Mouse (Mus musculus) heart, adult 2 months (tissue): ENCODE results near the gene Cox7b. TPM values are rescaled to one million over a fixed set of nuclear protein-coding genes. Genes with fewer than 3 reads are reported as not detected.

ENCODE experiments used
- DNase-seq, 2 experiments: peaks; one replicate each; pipeline ENCODE4 v3.0.0; 2021
- H3K27ac ChIP-seq: fragments of 200-600 bp; 2 replicates; pipeline ENCODE4 v1.8.1; 2022
- H3K27me3 ChIP-seq: fragments of 200-500 bp; 2 replicates; pipeline ENCODE4 v1.6.1; 2012; ENCODE audit warnings: mild to moderate bottlenecking, low read length, inconsistent platforms, mixed read lengths; ENCODE audit not compliant: control insufficient read depth, insufficient read depth
- H3K36me3 ChIP-seq: fragments of 200-500 bp; 2 replicates; pipeline ENCODE4 v1.6.1; 2012; ENCODE audit warnings: low read length, inconsistent platforms; ENCODE audit not compliant: control insufficient read depth, insufficient read depth
- H3K4me1 ChIP-seq: fragments of 200-500 bp; 2 replicates; pipeline ENCODE4 v1.6.1; 2011; ENCODE audit warnings: low read length; ENCODE audit not compliant: control insufficient read depth, insufficient read depth
- H3K4me3 ChIP-seq: fragments of 200-600 bp; 2 replicates; pipeline ENCODE4 v1.8.1; 2022
- H3K79me2 ChIP-seq: fragments of 200-500 bp; replicated peaks from 2 replicates; pipeline ENCODE4 v1.6.1; 2012; ENCODE audit warnings: mild to moderate bottlenecking, inconsistent platforms, low read length, moderate library complexity, mixed read lengths; ENCODE audit not compliant: control insufficient read depth, insufficient read depth
- H3K9ac ChIP-seq: fragments of 200-500 bp; 2 replicates; pipeline ENCODE4 v1.6.1; 2012; ENCODE audit warnings: low read depth, mild to moderate bottlenecking, control low read depth, inconsistent platforms, low read length, mixed read lengths
- CTCF ChIP-seq: fragments of 200-600 bp; IDR thresholded peaks from 2 replicates; pipeline ENCODE4 v1.8.1; 2022; ENCODE audit warnings: antibody characterized with exemption, mild to moderate bottlenecking, moderate library complexity
- EP300 ChIP-seq: fragments of 200-500 bp; IDR thresholded peaks from 2 replicates; pipeline ENCODE4 v1.6.1; 2011; ENCODE audit warnings: low read depth, low read length, control low read depth; ENCODE audit not compliant: insufficient read depth
- POLR2A ChIP-seq: fragments of 200-500 bp; IDR thresholded peaks from 2 replicates; pipeline ENCODE4 v1.6.1; 2011; ENCODE audit warnings: mild to moderate bottlenecking, low read depth, low read length, control low read depth; ENCODE audit not compliant: insufficient read depth
- WGBS: fragments of 180-500 bp; shearing (Covaris S2); methylation state at CpG from one replicate; pipeline ENCODE4 v1.1.7; 2018; 5-methylcytosine and 5-hydroxymethylcytosine counted together
- intact Hi-C: fragments of 180-260 bp; cut with DNase I; formaldehyde crosslinking; loops from one replicate; pipeline ENCODE4 v1.15.1; 2025
- long read RNA-seq: library from polyadenylated mRNA; stranded (forward); transcript quantifications from one replicate; pipeline ENCODE4 v2.0.0, GENCODE M21; 2021
- polyA plus RNA-seq: library from polyadenylated mRNA; depleted of rRNA; stranded (reverse); fragments of >200 nt; gene quantifications from 2 replicates; pipeline ENCODE4 v1.2.3, GENCODE M21; 2012; rRNA removed
- total RNA-seq, 2 experiments: library from RNA; stranded (reverse); gene quantifications; 2 replicates each; pipeline ENCODE4 v1.2.3; 2021

Cox7b gene
- total RNA-seq (1,000 to 10,000 TPM; 1,564 to 1,777 TPM), polyA plus RNA-seq (885 and 1,489 TPM in 2 replicates)
- long read RNA-seq, transcript Cox7b-203 (2 exons, 526 nt) = minor isoform, 6 of 1,318 reads
- long read RNA-seq, transcript Cox7b-201 (3 exons, 1,001 nt) = major isoform, 1,210 of 1,318 reads
- long read RNA-seq, partial matches to known transcripts = 81 of 1,318 reads
- long read RNA-seq, other reads (novel, unspliced or antisense) = 21 of 1,318 reads

DNA sequence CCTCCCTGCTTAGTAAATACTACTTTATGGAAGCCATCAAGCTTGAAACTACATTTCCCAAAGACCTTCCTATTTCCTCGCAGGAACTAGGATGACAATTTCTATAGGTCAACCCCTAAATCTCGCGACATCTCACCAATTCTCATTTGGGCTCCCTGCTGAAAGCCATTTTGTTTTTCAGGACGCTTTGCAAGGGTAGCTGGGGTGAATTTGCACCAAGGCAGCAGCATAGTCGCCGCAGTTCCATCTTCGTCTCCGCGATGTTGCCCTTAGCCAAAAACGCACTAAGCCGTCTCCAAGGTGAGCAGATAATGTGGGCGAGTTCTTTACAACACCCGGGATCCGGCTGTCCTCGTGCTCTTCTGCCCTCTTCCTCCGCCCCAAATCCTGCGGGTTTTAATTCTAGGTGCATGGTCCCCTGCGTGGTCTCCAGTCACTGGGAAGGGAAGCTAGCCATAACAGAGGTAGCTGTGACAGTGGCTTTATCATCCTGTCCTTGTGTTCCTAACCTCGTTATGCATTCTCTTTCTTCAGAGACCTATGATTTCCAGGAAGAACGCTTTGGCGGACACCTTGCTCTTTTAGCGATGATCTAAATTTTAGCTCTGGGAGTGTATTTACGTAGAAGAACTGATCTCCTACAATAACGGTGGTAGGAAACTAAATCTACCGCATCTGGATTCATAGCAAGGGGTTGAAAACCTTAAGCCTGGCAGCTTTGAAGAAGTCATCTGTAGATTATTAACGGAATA lies at the start of gene Cox7b:
Gene Cox7b (plus strand): TSS at position 130 of the 752 bp plus-strand sequence.
- intact Hi-C loops = no loop called here

DNA sequence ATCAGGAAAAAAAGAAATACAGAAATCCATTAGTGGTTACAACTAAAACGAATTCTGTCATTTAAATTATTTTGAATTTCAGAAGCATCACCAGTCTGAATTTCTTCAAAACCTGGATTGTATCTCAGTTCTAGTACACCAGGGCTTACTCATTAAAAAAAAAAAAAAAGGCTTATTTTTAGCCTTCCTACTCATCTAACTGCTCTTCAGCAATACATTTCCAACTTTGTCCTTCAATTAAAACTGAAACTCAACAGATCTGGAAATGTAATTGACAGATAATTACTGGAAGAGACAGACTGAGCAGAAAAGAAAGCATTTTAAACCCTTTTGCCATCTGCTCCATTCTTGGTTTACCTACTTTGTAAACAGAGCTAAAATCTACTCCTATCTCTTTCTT lies 13.9 kb upstream of the Cox7b start:
- intact Hi-C loops = no loop called here
- Histone ChIP-seq H3K79me2 (no peaks in the 10 kb centered on the region), H3K27ac (no peak overlapping the region), H3K9ac (no peak overlapping the region), H3K4me3 (no peak overlapping the region), H3K36me3 (no peaks in the 10 kb centered on the region), H3K27me3 (no peaks in the 10 kb centered on the region), H3K4me1 (no peaks in the 10 kb centered on the region; the same call in 1 of the 2 replicates)
- DNase-seq = no peak
- TF ChIP-seq POLR2A (no peak), EP300 (no peak)
- 66% methylated on average over 1 of the region's 1 CpGs for WGBS

More for the DNA sequence above, at the start of gene Cox7b:
- no peaks in the 10 kb centered on the region for H3K79me2 ChIP-seq
- TF ChIP-seq POLR2A (peak; percentile 89), EP300 (no peak)
- DNase-seq = peak; percentile 71 to 75
- H3K4me3 ChIP-seq = peak within 1 kb of the TSS; percentile 63
- H3K36me3 ChIP-seq = peaks cover 7% of the 10 kb centered on the region
- peak within 1 kb of the TSS; percentile 85 for H3K27ac ChIP-seq
- no peaks in the 10 kb centered on the region for H3K27me3 ChIP-seq
- peak within 1 kb of the TSS; percentile 83 for H3K9ac ChIP-seq
- no peaks in the 10 kb centered on the region; the same call in 1 of the 2 replicates for H3K4me1 ChIP-seq
- 12% methylated on average over 26 of the region's 26 CpGs for WGBS

DNA sequence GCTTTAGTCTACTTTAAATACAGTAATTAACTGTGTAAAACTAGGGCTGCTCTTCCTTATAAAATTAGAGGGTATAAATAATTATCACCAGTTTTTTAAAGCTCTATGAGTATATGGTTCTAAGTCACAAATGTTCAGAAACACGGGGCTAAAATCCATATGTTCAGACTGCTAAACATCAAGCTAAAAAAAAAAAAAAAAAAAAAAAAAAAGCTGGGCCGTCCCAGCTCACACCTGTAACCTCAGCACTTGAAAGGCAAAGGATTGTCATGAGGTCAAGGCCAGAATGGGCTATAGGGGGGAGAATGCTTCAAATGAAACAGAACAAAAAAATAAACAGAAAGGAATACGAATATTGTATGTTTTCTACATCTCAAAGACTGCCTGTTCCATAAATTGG lies 4.7 kb upstream of the Cox7b start:
- no peak for DNase-seq
- intact Hi-C loops = loop anchor here (5.0 kb wide), 2 partner anchors 83 to 143 kb away; partner anchors contain the start of gene Atrx
- Histone ChIP-seq H3K4me3 (peak overlapping the region; percentile 72), H3K27me3 (no peaks in the 10 kb centered on the region), H3K9ac (no peak overlapping the region; the same call in 1 of the 2 replicates), H3K4me1 (no peaks in the 10 kb centered on the region), H3K79me2 (no peaks in the 10 kb centered on the region), H3K36me3 (no peaks in the 10 kb centered on the region), H3K27ac (peak overlapping the region; percentile 92)
- WGBS = 23% methylated on average over 3 of the region's 3 CpGs
- no peak for TF ChIP-seq POLR2A
- no peak for TF ChIP-seq CTCF
- TF ChIP-seq EP300 = no peak

DNA sequence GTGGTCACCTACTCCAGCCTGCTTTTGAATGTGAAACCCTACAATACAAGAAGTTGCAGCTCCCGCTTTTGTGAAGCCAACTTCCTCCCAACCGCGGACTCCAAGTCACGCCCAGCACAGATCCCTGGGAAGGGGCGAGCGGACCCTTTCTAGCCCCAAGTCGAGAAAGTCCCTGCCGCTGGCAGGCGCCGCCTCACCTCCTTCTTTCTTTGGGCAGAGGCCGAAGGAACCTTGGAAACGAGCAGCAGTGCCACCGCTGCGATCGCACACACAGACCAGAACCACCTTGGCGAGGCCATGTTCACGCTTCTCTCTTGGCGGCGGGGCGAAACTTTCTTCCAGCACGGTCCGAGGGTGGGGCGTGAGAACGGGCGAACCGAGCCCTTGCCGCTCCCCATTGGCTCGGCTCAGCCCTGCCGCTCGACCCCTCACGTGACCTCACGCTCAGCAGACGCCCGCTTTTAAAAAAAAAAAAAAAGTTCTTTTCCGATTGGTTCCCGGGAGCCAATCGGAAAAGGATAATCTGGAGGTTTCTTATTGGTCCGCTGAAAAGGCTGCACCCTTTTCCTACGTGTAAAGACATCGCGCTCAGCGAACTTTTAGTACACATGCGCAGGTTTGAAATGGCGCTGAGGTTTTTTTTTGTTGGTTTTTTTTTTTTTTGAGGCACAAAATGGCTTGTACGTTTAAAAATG lies 3.9 kb upstream of the Cox7b start, which contains the start of gene Magt1:
Gene Magt1 (minus strand): TSS at position 442 of the 695 bp plus-strand sequence.
- intact Hi-C loops = loop anchor here (5.0 kb wide), 2 partner anchors 84 to 144 kb away; partner anchors contain the start of gene Atrx
- peak; percentile 85 to 92 for DNase-seq
- no peaks in the 10 kb centered on the region for H3K79me2 ChIP-seq
- no peaks in the 10 kb centered on the region for H3K36me3 ChIP-seq
- WGBS = 22% methylated on average over 45 of the region's 45 CpGs
- H3K27me3 ChIP-seq = no peaks in the 10 kb centered on the region
- peak within 1 kb of the TSS; percentile 72 for H3K4me3 ChIP-seq
- no peaks in the 10 kb centered on the region for H3K4me1 ChIP-seq
- no peak for TF ChIP-seq EP300
- TF ChIP-seq CTCF = no peak
- peak; percentile 84 for TF ChIP-seq POLR2A
- H3K9ac ChIP-seq = peak within 1 kb of the TSS; percentile 75
- H3K27ac ChIP-seq = peak within 1 kb of the TSS; percentile 92

GRCm38 (mm10) chrX:106012559-106012958 lies 2.9 kb upstream of the Cox7b start:
- intact Hi-C loops = loop anchor here (5.0 kb wide), 2 partner anchors 85 to 145 kb away; partner anchors contain the start of gene Atrx
- 60% methylated on average over 3 of the region's 3 CpGs for WGBS
- Histone ChIP-seq H3K9ac (no peak overlapping the region), H3K27me3 (no peaks in the 10 kb centered on the region), H3K27ac (peak overlapping the region; percentile 73), H3K4me3 (peak overlapping the region; percentile 41), H3K79me2 (no peaks in the 10 kb centered on the region), H3K4me1 (no peaks in the 10 kb centered on the region), H3K36me3 (no peaks in the 10 kb centered on the region)
- no peak for DNase-seq
- TF ChIP-seq EP300 (no peak), POLR2A (no peak), CTCF (no peak)
